Mouse (Mus musculus): ENCODE results near the gene Nr0b2. TPM values are rescaled to one million over a fixed set of nuclear protein-coding genes. Genes with fewer than 3 reads are reported as not detected.
A peak's percentile ranks its signal among the peaks of the same experiment; 100 is the strongest.

Gene Nr0b2
- polyA plus RNA-seq, 1 experiment = 1.8 TPM

GRCm38 (mm10) chr4:133599116-133599515, 45.9 kb downstream of the Nr0b2 start:
- no peaks in the 10 kb centered on the region; the same call in 1 of the 2 replicates for H3K4me1 ChIP-seq (ENCODE audit: control insufficient read depth, insufficient read depth, insufficient read length, low read length)
- peak overlapping the region; percentile 100 for H3K27ac ChIP-seq (ENCODE audit: insufficient read depth, low read depth, low read length)
- 5% methylated on average over 7 of the region's 7 CpGs for WGBS
- H3K36me3 ChIP-seq (ENCODE audit: control insufficient read depth, insufficient read depth, low read length) = peaks cover 10% of the 10 kb centered on the region; the same call in 1 of the 2 replicates
- peak overlapping the region; percentile 75 for H3K4me3 ChIP-seq (ENCODE audit: low read depth, low read length)
- TF ChIP-seq POLR2A (IDR thresholded peaks at IDR 0.05; ENCODE audit: low read depth, low read length) (no peak), CTCF (IDR thresholded peaks at IDR 0.05; ENCODE audit: extremely low read depth, insufficient read length, insufficient replicate concordance, low read depth, low read length) (no peak)
- H3K27me3 ChIP-seq (ENCODE audit: control insufficient read depth, insufficient read depth, low read length) = no peaks in the 10 kb centered on the region

- peak overlapping the region; percentile 100 for H3K27ac ChIP-seq (ENCODE audit: insufficient read depth, low read depth, low read length)
- under 1% methylated on average over 50 of the region's 50 CpGs for WGBS
Observed at GRCm38 (mm10) chr4:133599571-133600073, 46.4 kb downstream of the Nr0b2 start.

DNA sequence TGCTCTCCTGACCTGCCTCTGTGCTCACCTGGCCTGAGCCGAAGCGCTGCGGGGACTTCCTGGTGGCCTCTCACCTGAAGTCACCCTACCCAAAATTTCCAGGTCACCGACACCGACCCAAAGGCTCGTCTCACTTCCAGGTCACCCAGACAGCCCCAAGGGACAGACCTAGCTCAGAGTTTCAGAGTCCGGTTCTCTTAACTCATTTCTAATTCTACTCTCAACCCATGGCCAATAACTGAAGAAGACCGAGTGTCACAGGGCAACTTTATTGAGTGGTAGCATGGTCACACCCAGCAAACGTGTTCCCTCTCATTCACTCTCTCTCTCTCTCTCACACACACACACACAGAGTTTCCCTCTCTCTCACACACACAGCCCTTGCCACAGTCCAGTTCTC, 47.1 kb downstream of the Nr0b2 start:
- Histone ChIP-seq H3K27ac (ENCODE audit: insufficient read depth, low read depth, low read length) (peak overlapping the region; percentile 95), H3K27me3 (ENCODE audit: control insufficient read depth, insufficient read depth, low read length) (no peaks in the 10 kb centered on the region), H3K4me3 (ENCODE audit: low read depth, low read length) (peak overlapping the region; percentile 75), H3K4me1 (ENCODE audit: control insufficient read depth, insufficient read depth, insufficient read length, low read length) (no peaks in the 10 kb centered on the region; the same call in 1 of the 2 replicates), H3K36me3 (ENCODE audit: control insufficient read depth, insufficient read depth, low read length) (peaks cover 11% of the 10 kb centered on the region; the same call in 1 of the 2 replicates)
- TF ChIP-seq POLR2A (IDR thresholded peaks at IDR 0.05; ENCODE audit: low read depth, low read length) = no peak
- TF ChIP-seq CTCF (IDR thresholded peaks at IDR 0.05; ENCODE audit: extremely low read depth, insufficient read length, insufficient replicate concordance, low read depth, low read length) = no peak
- WGBS = 7% methylated on average over 9 of the region's 9 CpGs

More at GRCm38 (mm10) chr4:133599571-133600073, 46.4 kb downstream of the Nr0b2 start:
- TF ChIP-seq CTCF (IDR thresholded peaks at IDR 0.05; ENCODE audit: extremely low read depth, insufficient read length, insufficient replicate concordance, low read depth, low read length) (no peak), POLR2A (IDR thresholded peaks at IDR 0.05; ENCODE audit: low read depth, low read length) (peak; percentile 67)
- Histone ChIP-seq H3K36me3 (ENCODE audit: control insufficient read depth, insufficient read depth, low read length) (peaks cover 13% of the 10 kb centered on the region; the same call in 1 of the 2 replicates), H3K4me3 (ENCODE audit: low read depth, low read length) (peak overlapping the region; percentile 75), H3K4me1 (ENCODE audit: control insufficient read depth, insufficient read depth, insufficient read length, low read length) (no peaks in the 10 kb centered on the region; the same call in 1 of the 2 replicates), H3K27me3 (ENCODE audit: control insufficient read depth, insufficient read depth, low read length) (no peaks in the 10 kb centered on the region)

DNA sequence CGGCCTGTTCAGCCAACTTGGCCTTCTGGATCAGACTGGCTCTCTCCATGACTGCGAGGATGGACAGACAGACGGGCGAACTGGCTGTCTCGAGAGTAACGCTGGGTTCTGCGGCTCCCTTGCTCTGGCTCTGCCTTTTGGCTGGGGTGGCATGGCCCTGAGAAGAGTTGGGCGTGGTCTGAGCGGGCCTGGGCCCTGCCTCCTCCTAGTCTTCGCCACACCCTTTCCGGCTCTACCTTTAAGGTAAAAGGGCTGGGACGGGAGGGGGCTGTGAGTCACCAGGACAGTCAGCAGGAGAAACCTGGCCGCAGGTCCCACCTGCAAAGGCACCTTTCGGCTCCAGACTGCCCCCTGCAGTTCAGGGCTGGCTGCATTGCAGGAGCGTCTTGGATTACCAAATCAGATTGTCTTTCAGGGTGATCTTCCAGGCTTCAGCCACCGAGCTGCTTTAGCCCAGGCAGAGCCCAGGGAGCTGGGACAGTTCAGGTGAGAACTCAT, 48.6 kb downstream of the Nr0b2 start, which contains the start of gene Sfn:
Sfn (minus strand) TSS at position 448 of the 498 bp plus-strand sequence.
- peaks cover 17% of the 10 kb centered on the region for H3K36me3 ChIP-seq (ENCODE audit: control insufficient read depth, insufficient read depth, low read length)
- TF ChIP-seq POLR2A (IDR thresholded peaks at IDR 0.05; ENCODE audit: low read depth, low read length) (peak; percentile 88), CTCF (IDR thresholded peaks at IDR 0.05; ENCODE audit: extremely low read depth, insufficient read length, insufficient replicate concordance, low read depth, low read length) (peak; percentile 78)
- no peaks in the 10 kb centered on the region; the same call in 1 of the 2 replicates for H3K4me1 ChIP-seq (ENCODE audit: control insufficient read depth, insufficient read depth, insufficient read length, low read length)
- no peaks in the 10 kb centered on the region for H3K27me3 ChIP-seq (ENCODE audit: control insufficient read depth, insufficient read depth, low read length)
- H3K4me3 ChIP-seq (ENCODE audit: low read depth, low read length) = peak within 1 kb of the TSS; percentile 75
- 4% methylated on average over 16 of the region's 16 CpGs for WGBS
- peak within 1 kb of the TSS; percentile 78 for H3K27ac ChIP-seq (ENCODE audit: insufficient read depth, low read depth, low read length)

DNA sequence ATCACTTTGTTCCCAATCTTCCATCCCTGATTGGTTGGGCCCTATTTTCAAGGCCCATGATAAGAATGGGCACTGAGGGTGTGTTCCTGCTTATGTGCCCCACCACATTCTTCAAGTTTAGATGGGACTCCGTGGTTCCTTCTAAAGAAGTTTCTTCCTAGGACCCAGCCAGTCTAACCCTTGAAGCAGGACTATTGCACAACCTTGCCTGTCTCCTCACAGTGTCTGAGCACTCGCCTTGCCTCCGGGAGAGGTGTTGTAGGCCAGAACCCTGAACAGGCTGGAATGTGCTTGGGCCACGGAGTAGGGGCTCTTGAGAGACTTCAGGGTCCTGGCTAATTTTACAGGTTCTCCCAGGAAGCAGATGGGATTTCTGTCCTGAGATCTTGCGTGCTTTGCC, 49.9 kb downstream of the Nr0b2 start:
- Histone ChIP-seq H3K4me1 (ENCODE audit: control insufficient read depth, insufficient read depth, insufficient read length, low read length) (peaks cover 4% of the 10 kb centered on the region), H3K4me3 (ENCODE audit: low read depth, low read length) (no peak overlapping the region), H3K36me3 (ENCODE audit: control insufficient read depth, insufficient read depth, low read length) (peaks cover 17% of the 10 kb centered on the region), H3K27ac (ENCODE audit: insufficient read depth, low read depth, low read length) (no peak overlapping the region), H3K27me3 (ENCODE audit: control insufficient read depth, insufficient read depth, low read length) (no peaks in the 10 kb centered on the region)
- TF ChIP-seq POLR2A (IDR thresholded peaks at IDR 0.05; ENCODE audit: low read depth, low read length) (no peak), CTCF (IDR thresholded peaks at IDR 0.05; ENCODE audit: extremely low read depth, insufficient read length, insufficient replicate concordance, low read depth, low read length) (no peak)
- 91% methylated on average over 5 of the region's 5 CpGs for WGBS

DNA sequence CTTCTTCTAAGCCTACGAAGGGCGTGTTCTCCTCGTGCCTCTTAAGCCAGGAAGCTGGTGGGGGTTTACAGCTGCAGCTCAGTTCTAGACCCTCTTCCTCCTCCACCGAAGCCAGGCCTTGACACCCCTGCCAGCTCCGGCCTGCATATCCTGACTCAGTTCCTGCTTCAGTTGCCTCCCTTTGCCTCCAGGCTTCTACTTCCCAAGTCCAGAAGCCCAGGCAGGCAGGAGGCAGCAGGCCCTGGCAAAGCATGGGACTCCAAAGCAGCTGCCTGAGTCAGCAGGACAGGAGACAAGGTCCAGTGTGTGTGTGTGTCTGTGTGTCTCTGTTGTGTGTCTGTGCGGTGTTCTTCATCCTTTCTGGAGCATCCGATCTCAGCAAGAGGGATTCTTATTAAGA, 51.0 kb downstream of the Nr0b2 start:
- H3K36me3 ChIP-seq (ENCODE audit: control insufficient read depth, insufficient read depth, low read length) = peaks cover 22% of the 10 kb centered on the region
- H3K4me3 ChIP-seq (ENCODE audit: low read depth, low read length) = no peak overlapping the region
- peaks cover 4% of the 10 kb centered on the region for H3K4me1 ChIP-seq (ENCODE audit: control insufficient read depth, insufficient read depth, insufficient read length, low read length)
- H3K27ac ChIP-seq (ENCODE audit: insufficient read depth, low read depth, low read length) = no peak overlapping the region
- TF ChIP-seq CTCF (IDR thresholded peaks at IDR 0.05; ENCODE audit: extremely low read depth, insufficient read length, insufficient replicate concordance, low read depth, low read length) (no peak), POLR2A (IDR thresholded peaks at IDR 0.05; ENCODE audit: low read depth, low read length) (no peak)
- no peaks in the 10 kb centered on the region for H3K27me3 ChIP-seq (ENCODE audit: control insufficient read depth, insufficient read depth, low read length)
- WGBS = 85% methylated on average over 7 of the region's 7 CpGs

GRCm38 (mm10) chr4:133604856-133605255, 51.7 kb downstream of the Nr0b2 start:
- H3K4me3 ChIP-seq (ENCODE audit: low read depth, low read length) = no peak overlapping the region
- no peaks in the 10 kb centered on the region for H3K27me3 ChIP-seq (ENCODE audit: control insufficient read depth, insufficient read depth, low read length)
- H3K4me1 ChIP-seq (ENCODE audit: control insufficient read depth, insufficient read depth, insufficient read length, low read length) = peaks cover 4% of the 10 kb centered on the region
- WGBS = 84% methylated on average over 6 of the region's 6 CpGs
- TF ChIP-seq CTCF (IDR thresholded peaks at IDR 0.05; ENCODE audit: extremely low read depth, insufficient read length, insufficient replicate concordance, low read depth, low read length) = no peak
- TF ChIP-seq POLR2A (IDR thresholded peaks at IDR 0.05; ENCODE audit: low read depth, low read length) = no peak
- H3K27ac ChIP-seq (ENCODE audit: insufficient read depth, low read depth, low read length) = no peak overlapping the region
- peaks cover 22% of the 10 kb centered on the region for H3K36me3 ChIP-seq (ENCODE audit: control insufficient read depth, insufficient read depth, low read length)
